Mouse (Mus musculus) liver, embryonic 13.5 days (tissue): ENCODE measurements around the gene Ifit1bl1. TPM values are rescaled to one million over a fixed set of nuclear protein-coding genes. Genes with fewer than 3 reads are reported as not detected.

Experiments
- ATAC-seq: fragments of 200-750 bp; cut with Nextera tagmentation; 2 replicates; pipeline ENCODE4 v1.8.0; 2017; ENCODE audit warnings: low read depth, mild to moderate bottlenecking, moderate number of reproducible peaks, moderate library complexity
- DNase-seq: peaks from one replicate; pipeline ENCODE4 v3.0.0; 2022
- H3K27ac ChIP-seq: fragments of 300-500 bp; sonication (generic); 2 replicates; pipeline ENCODE4 v1.5.1; 2015; ENCODE audit warnings: moderate library complexity, mild to moderate bottlenecking, inconsistent platforms
- H3K27me3 ChIP-seq: fragments of 300-500 bp; sonication (generic); 2 replicates; pipeline ENCODE4 v1.6.1; 2015; ENCODE audit warnings: mild to moderate bottlenecking, inconsistent platforms
- H3K36me3 ChIP-seq: fragments of 300-500 bp; sonication (generic); 2 replicates; pipeline ENCODE4 v1.6.1; 2015; ENCODE audit warnings: mild to moderate bottlenecking, inconsistent platforms
- H3K4me1 ChIP-seq: fragments of 300-500 bp; sonication (generic); replicated peaks from 2 replicates; pipeline ENCODE4 v1.6.1; 2015; ENCODE audit warnings: inconsistent platforms
- H3K4me2 ChIP-seq: fragments of 300-500 bp; sonication (generic); 2 replicates; pipeline ENCODE4 v1.6.1; 2015; ENCODE audit warnings: inconsistent platforms, mild to moderate bottlenecking, moderate library complexity
- H3K4me3 ChIP-seq: fragments of 300-500 bp; sonication (generic); replicated peaks from 2 replicates; pipeline ENCODE4 v1.5.1; 2015; ENCODE audit warnings: mild to moderate bottlenecking, inconsistent platforms
- H3K9ac ChIP-seq: fragments of 300-500 bp; sonication (generic); 2 replicates; pipeline ENCODE4 v1.6.1; 2015; ENCODE audit warnings: mild to moderate bottlenecking, inconsistent platforms
- H3K9me3 ChIP-seq: fragments of 300-500 bp; sonication (generic); replicated peaks from 2 replicates; pipeline ENCODE4 v1.6.1; 2016; ENCODE audit warnings: inconsistent platforms
- WGBS: fragments of 180-500 bp; shearing (Covaris S2); methylation state at CpG from one replicate; pipeline ENCODE4 v1.1.7; 2015; ENCODE audit not compliant: insufficient replicate concordance; 5-methylcytosine and 5-hydroxymethylcytosine counted together
- polyA plus RNA-seq: library from polyadenylated mRNA; unstranded; fragments of >200 nt; fragmentation: Nextera tagmentation; extraction: Ambion mirVana; gene quantifications from 2 replicates; pipeline ENCODE4 v1.2.1, GENCODE M21; 2015

The Ifit1bl1 gene
- polyA plus RNA-seq, 1 experiment from 2014 or later = 0.17 TPM

- H3K36me3 ChIP-seq = no peaks in the 10 kb centered on the region
- H3K27ac ChIP-seq = no peak overlapping the region
- peaks cover 7% of the 10 kb centered on the region for H3K4me1 ChIP-seq
- H3K27me3 ChIP-seq = no peaks in the 10 kb centered on the region
- ATAC-seq (no peak), DNase-seq (no peak)
- H3K4me2 ChIP-seq = no peak overlapping the region
- no peak overlapping the region for H3K9ac ChIP-seq
- no peak overlapping the region for H3K4me3 ChIP-seq
- H3K9me3 ChIP-seq = no peaks in the 10 kb centered on the region
These were observed 39.2 kb downstream of the Ifit1bl1 start for GRCm38 (mm10) chr19:34562556-34562955.

- no peak overlapping the region for H3K27ac ChIP-seq
- 59% methylated on average over 3 of the region's 3 CpGs for WGBS
- H3K9ac ChIP-seq = no peak overlapping the region
- H3K9me3 ChIP-seq = no peaks in the 10 kb centered on the region
- no peaks in the 10 kb centered on the region for H3K36me3 ChIP-seq
- H3K4me3 ChIP-seq = no peak overlapping the region
- no peak for DNase-seq
- H3K4me2 ChIP-seq = no peak overlapping the region
- ATAC-seq = no peak
- no peaks in the 10 kb centered on the region for H3K27me3 ChIP-seq
- H3K4me1 ChIP-seq = peaks cover 11% of the 10 kb centered on the region; the same call in 1 of the 2 replicates
These were observed 45.1 kb downstream of the Ifit1bl1 start for GRCm38 (mm10) chr19:34556621-34557020.

- H3K4me3 ChIP-seq = no peak overlapping the region
- H3K4me1 ChIP-seq = peaks cover 22% of the 10 kb centered on the region
- ATAC-seq (no peak), DNase-seq (no peak)
- H3K9me3 ChIP-seq = no peaks in the 10 kb centered on the region
- H3K27me3 ChIP-seq = no peaks in the 10 kb centered on the region
- no peak overlapping the region for H3K9ac ChIP-seq
- no peaks in the 10 kb centered on the region for H3K36me3 ChIP-seq
- no peak overlapping the region for H3K4me2 ChIP-seq
- H3K27ac ChIP-seq = no peak overlapping the region
These were observed 47.7 kb downstream of the Ifit1bl1 start for GRCm38 (mm10) chr19:34554061-34554460.

GRCm38 (mm10) chr19:34553522-34553921 lies 48.2 kb downstream of the Ifit1bl1 start:
- Histone ChIP-seq H3K9me3 (no peaks in the 10 kb centered on the region), H3K27me3 (no peaks in the 10 kb centered on the region), H3K4me1 (peaks cover 22% of the 10 kb centered on the region), H3K36me3 (no peaks in the 10 kb centered on the region), H3K4me3 (no peak overlapping the region), H3K9ac (no peak overlapping the region), H3K27ac (0 out of 2 replicates have a peak overlapping the region, but pooled peaks have one; percentile 15), H3K4me2 (no peak overlapping the region)
- no peak for DNase-seq
- 69% methylated on average over 3 of the region's 3 CpGs for WGBS
- no peak for ATAC-seq

GRCm38 (mm10) chr19:34553021-34553420 lies 48.7 kb downstream of the Ifit1bl1 start:
- no peaks in the 10 kb centered on the region for H3K27me3 ChIP-seq
- WGBS = 56% methylated on average over 6 of the region's 6 CpGs
- no peak overlapping the region for H3K4me3 ChIP-seq
- no peaks in the 10 kb centered on the region for H3K36me3 ChIP-seq
- no peak overlapping the region for H3K4me2 ChIP-seq
- H3K27ac ChIP-seq = 0 out of 2 replicates have a peak overlapping the region, but pooled peaks have one; percentile 15
- H3K4me1 ChIP-seq = peaks cover 22% of the 10 kb centered on the region
- DNase-seq (no peak), ATAC-seq (no peak)
- no peak overlapping the region for H3K9ac ChIP-seq
- no peaks in the 10 kb centered on the region for H3K9me3 ChIP-seq

- H3K9ac ChIP-seq = 0 out of 2 replicates have a peak overlapping the region, but pooled peaks have one; percentile 3
- peak overlapping the region; percentile 30; the same call in 1 of the 2 replicates for H3K4me2 ChIP-seq
- no peak for DNase-seq
- no peaks in the 10 kb centered on the region for H3K9me3 ChIP-seq
- H3K36me3 ChIP-seq = no peaks in the 10 kb centered on the region
- no peaks in the 10 kb centered on the region for H3K27me3 ChIP-seq
- ATAC-seq = no peak
- 65% methylated on average over 5 of the region's 5 CpGs for WGBS
- H3K4me1 ChIP-seq = peaks cover 22% of the 10 kb centered on the region
- no peak overlapping the region for H3K4me3 ChIP-seq
- no peak overlapping the region for H3K27ac ChIP-seq
These were observed 49.8 kb downstream of the Ifit1bl1 start for GRCm38 (mm10) chr19:34551981-34552380.

GRCm38 (mm10) chr19:34550534-34551223 lies 51.1 kb downstream of the Ifit1bl1 start, which contains the start of gene Ifit2:
TSS of gene Ifit2 (plus strand) at chr19:34550694.
- H3K9me3 ChIP-seq = no peaks in the 10 kb centered on the region
- peak; percentile 64 for DNase-seq
- no peak within 1 kb of the TSS for H3K27ac ChIP-seq
- H3K36me3 ChIP-seq = no peaks in the 10 kb centered on the region
- WGBS = 1% methylated on average over 22 of the region's 22 CpGs
- peak within 1 kb of the TSS; percentile 73 for H3K4me2 ChIP-seq
- H3K27me3 ChIP-seq = 0 out of 2 replicates have a peak, but pooled peaks cover 5% of the 10 kb centered on the region
- peaks cover 22% of the 10 kb centered on the region for H3K4me1 ChIP-seq
- peak within 1 kb of the TSS; percentile 58 for H3K9ac ChIP-seq
- H3K4me3 ChIP-seq = peak within 1 kb of the TSS; percentile 65
- ATAC-seq = peak; percentile 96

GRCm38 (mm10) chr19:34550205-34550533 lies 51.6 kb downstream of the Ifit1bl1 start:
- Histone ChIP-seq H3K4me1 (peaks cover 22% of the 10 kb centered on the region), H3K9ac (peak overlapping the region; percentile 58), H3K27ac (no peak overlapping the region), H3K4me3 (peak overlapping the region; percentile 65), H3K27me3 (0 out of 2 replicates have a peak, but pooled peaks cover 5% of the 10 kb centered on the region), H3K4me2 (peak overlapping the region; percentile 73), H3K36me3 (no peaks in the 10 kb centered on the region), H3K9me3 (no peaks in the 10 kb centered on the region)
- WGBS = 25% methylated on average over 4 of the region's 4 CpGs
- no peak for DNase-seq
- ATAC-seq = 0 out of 2 replicates have a peak, but pooled peaks have one; percentile 2

GRCm38 (mm10) chr19:34547976-34548375 lies 53.8 kb downstream of the Ifit1bl1 start:
- H3K4me1 ChIP-seq = peaks cover 17% of the 10 kb centered on the region

GRCm38 (mm10) chr19:34546211-34546610 lies 55.5 kb downstream of the Ifit1bl1 start:
- no peak overlapping the region for H3K4me2 ChIP-seq
- H3K27me3 ChIP-seq = 0 out of 2 replicates have a peak, but pooled peaks cover 5% of the 10 kb centered on the region
- no peak overlapping the region for H3K9ac ChIP-seq
- no peaks in the 10 kb centered on the region for H3K36me3 ChIP-seq
- WGBS = 70% methylated on average over 4 of the region's 4 CpGs
- H3K4me3 ChIP-seq = no peak overlapping the region
- DNase-seq (no peak), ATAC-seq (no peak)
- H3K27ac ChIP-seq = no peak overlapping the region
- H3K4me1 ChIP-seq = peaks cover 9% of the 10 kb centered on the region
- no peaks in the 10 kb centered on the region for H3K9me3 ChIP-seq

More at GRCm38 (mm10) chr19:34547976-34548375, 53.8 kb downstream of the Ifit1bl1 start:
- peak; percentile 62 for DNase-seq
- 16% methylated on average over 7 of the region's 7 CpGs for WGBS
- Histone ChIP-seq H3K27ac (no peak overlapping the region), H3K36me3 (no peaks in the 10 kb centered on the region), H3K4me3 (no peak overlapping the region), H3K4me2 (no peak overlapping the region), H3K27me3 (0 out of 2 replicates have a peak, but pooled peaks cover 5% of the 10 kb centered on the region), H3K9me3 (no peaks in the 10 kb centered on the region), H3K9ac (no peak overlapping the region)
- no peak for ATAC-seq
